Mouse (Mus musculus): Measurements from ENCODE around the gene Lrrfip1. TPM values are rescaled to one million over a fixed set of nuclear protein-coding genes. Genes with fewer than 3 reads are reported as not detected.

The Lrrfip1 gene
- polyA plus RNA-seq, 1 experiment = 38.1 TPM

GRCm38 (mm10) chr1:91085009-91085408, 86.5 kb downstream of the Lrrfip1 start:
- H3K4me3 ChIP-seq (replicated peaks; ENCODE audit: extremely low read depth, low read depth, low read length) = no peak overlapping the region
- WGBS = 54% methylated on average over 10 of the region's 10 CpGs
- no peak for DNase-seq
- TF ChIP-seq CTCF (IDR thresholded peaks at IDR 0.05; ENCODE audit: insufficient read depth, low read length) = no peak
- no peak for TF ChIP-seq POLR2A (IDR thresholded peaks at IDR 0.05; ENCODE audit: borderline replicate concordance, extremely low read depth, low read depth, low read length)
- H3K4me1 ChIP-seq (ENCODE audit: control insufficient read depth, insufficient read depth, low read length) = peaks cover 9% of the 10 kb centered on the region

DNA sequence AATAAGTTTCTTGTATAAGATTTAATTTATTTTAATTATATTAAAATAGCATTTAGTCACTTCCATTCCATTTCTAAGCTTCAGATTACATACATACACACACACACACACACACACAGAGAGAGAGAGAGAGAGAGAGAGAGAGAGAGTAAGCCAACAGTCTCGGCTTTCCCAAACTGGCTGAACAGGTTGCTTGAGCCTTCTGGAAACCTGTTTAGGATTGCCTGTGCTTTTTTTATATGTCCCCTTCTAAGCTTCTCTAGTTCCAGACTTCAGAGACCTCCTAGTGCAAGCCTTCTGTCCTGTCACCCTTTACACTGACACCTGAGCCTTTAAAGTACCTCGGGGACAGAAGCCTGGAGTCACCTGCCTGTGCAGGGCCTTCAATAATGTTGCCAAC, 87.1 kb downstream of the Lrrfip1 start:
- H3K4me1 ChIP-seq (ENCODE audit: control insufficient read depth, insufficient read depth, low read length) = peaks cover 6% of the 10 kb centered on the region; the same call in 1 of the 2 replicates
- WGBS = 46% methylated on average over 2 of the region's 2 CpGs
- TF ChIP-seq POLR2A (IDR thresholded peaks at IDR 0.05; ENCODE audit: borderline replicate concordance, extremely low read depth, low read depth, low read length) (no peak), CTCF (IDR thresholded peaks at IDR 0.05; ENCODE audit: insufficient read depth, low read length) (no peak)
- no peak overlapping the region for H3K4me3 ChIP-seq (replicated peaks; ENCODE audit: extremely low read depth, low read depth, low read length)
- DNase-seq = no peak

DNA sequence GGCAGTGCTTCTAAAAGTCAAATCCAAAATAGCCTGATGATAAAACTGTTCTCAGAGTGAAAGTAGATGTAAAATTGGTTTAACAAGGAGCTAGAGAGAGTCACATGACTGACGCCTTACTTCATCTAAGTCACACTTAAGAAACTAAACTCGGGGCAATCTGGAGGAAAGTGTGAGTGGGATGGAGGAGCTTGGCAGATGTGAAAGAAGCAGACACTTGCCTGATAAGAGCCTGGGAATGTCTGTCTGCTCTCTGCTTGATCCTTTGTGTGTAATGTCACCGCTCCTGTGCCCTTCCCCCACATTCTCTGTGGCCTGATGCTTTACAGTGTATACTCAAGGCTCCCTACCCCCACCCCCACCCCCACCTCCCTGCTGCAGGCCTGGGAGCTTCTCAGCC, 87.8 kb downstream of the Lrrfip1 start:
- H3K4me3 ChIP-seq (replicated peaks; ENCODE audit: extremely low read depth, low read depth, low read length) = no peak overlapping the region
- peaks cover 7% of the 10 kb centered on the region; the same call in 1 of the 2 replicates for H3K4me1 ChIP-seq (ENCODE audit: control insufficient read depth, insufficient read depth, low read length)
- DNase-seq = no peak
- TF ChIP-seq POLR2A (IDR thresholded peaks at IDR 0.05; ENCODE audit: borderline replicate concordance, extremely low read depth, low read depth, low read length) = no peak
- TF ChIP-seq CTCF (IDR thresholded peaks at IDR 0.05; ENCODE audit: insufficient read depth, low read length) = no peak
- WGBS = 52% methylated on average over 3 of the region's 3 CpGs

- H3K4me1 ChIP-seq (ENCODE audit: control insufficient read depth, insufficient read depth, low read length) = peaks cover 11% of the 10 kb centered on the region
- no peak for DNase-seq
- no peak overlapping the region for H3K4me3 ChIP-seq (replicated peaks; ENCODE audit: extremely low read depth, low read depth, low read length)
- WGBS = 63% methylated on average over 5 of the region's 5 CpGs
- TF ChIP-seq CTCF (IDR thresholded peaks at IDR 0.05; ENCODE audit: insufficient read depth, low read length) (no peak), POLR2A (IDR thresholded peaks at IDR 0.05; ENCODE audit: borderline replicate concordance, extremely low read depth, low read depth, low read length) (no peak)
Observed at GRCm38 (mm10) chr1:91086748-91087147, 88.2 kb downstream of the Lrrfip1 start.

DNA sequence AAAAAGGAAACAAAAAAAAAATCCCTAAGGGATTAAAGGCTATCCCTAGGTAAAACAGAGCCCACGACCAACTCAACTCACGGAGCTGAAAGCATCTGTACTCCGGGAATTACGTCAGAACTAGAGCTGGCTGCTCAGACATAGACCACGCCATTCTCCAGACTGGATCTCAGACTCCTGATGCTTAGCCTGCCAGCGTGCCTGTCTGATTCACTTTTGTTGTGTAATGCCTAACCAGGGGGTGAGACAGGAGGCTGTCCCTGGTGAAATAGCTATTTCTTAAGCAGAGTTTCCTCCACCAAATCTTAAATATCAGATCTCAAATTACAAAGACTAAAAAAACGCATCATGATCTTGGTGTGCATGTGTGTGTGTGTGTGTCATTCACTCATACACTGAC, 89.5 kb downstream of the Lrrfip1 start:
- DNase-seq = no peak
- Histone ChIP-seq H3K4me1 (ENCODE audit: control insufficient read depth, insufficient read depth, low read length) (peaks cover 20% of the 10 kb centered on the region), H3K4me3 (replicated peaks; ENCODE audit: extremely low read depth, low read depth, low read length) (no peak overlapping the region)
- 75% methylated on average over 7 of the region's 7 CpGs for WGBS
- TF ChIP-seq CTCF (IDR thresholded peaks at IDR 0.05; ENCODE audit: insufficient read depth, low read length) (no peak), POLR2A (IDR thresholded peaks at IDR 0.05; ENCODE audit: borderline replicate concordance, extremely low read depth, low read depth, low read length) (no peak)

- Histone ChIP-seq H3K4me1 (ENCODE audit: control insufficient read depth, insufficient read depth, low read length) (peaks cover 20% of the 10 kb centered on the region), H3K4me3 (replicated peaks; ENCODE audit: extremely low read depth, low read depth, low read length) (no peak overlapping the region)
- TF ChIP-seq POLR2A (IDR thresholded peaks at IDR 0.05; ENCODE audit: borderline replicate concordance, extremely low read depth, low read depth, low read length) (no peak), CTCF (IDR thresholded peaks at IDR 0.05; ENCODE audit: insufficient read depth, low read length) (no peak)
- DNase-seq = no peak
- WGBS = 64% methylated on average over 8 of the region's 8 CpGs
Observed at GRCm38 (mm10) chr1:91088941-91089340, 90.4 kb downstream of the Lrrfip1 start.

- DNase-seq = no peak
- 53% methylated on average over 6 of the region's 6 CpGs for WGBS
- peaks cover 18% of the 10 kb centered on the region for H3K4me1 ChIP-seq (ENCODE audit: control insufficient read depth, insufficient read depth, low read length)
- H3K4me3 ChIP-seq (replicated peaks; ENCODE audit: extremely low read depth, low read depth, low read length) = no peak overlapping the region
- TF ChIP-seq POLR2A (IDR thresholded peaks at IDR 0.05; ENCODE audit: borderline replicate concordance, extremely low read depth, low read depth, low read length) (no peak), CTCF (IDR thresholded peaks at IDR 0.05; ENCODE audit: insufficient read depth, low read length) (no peak)
Observed at GRCm38 (mm10) chr1:91090456-91090855, 91.9 kb downstream of the Lrrfip1 start.

GRCm38 (mm10) chr1:91092451-91092850, 93.9 kb downstream of the Lrrfip1 start:
- TF ChIP-seq POLR2A (IDR thresholded peaks at IDR 0.05; ENCODE audit: borderline replicate concordance, extremely low read depth, low read depth, low read length) (no peak), CTCF (IDR thresholded peaks at IDR 0.05; ENCODE audit: insufficient read depth, low read length) (no peak)
- no peak overlapping the region for H3K4me3 ChIP-seq (replicated peaks; ENCODE audit: extremely low read depth, low read depth, low read length)
- peaks cover 26% of the 10 kb centered on the region for H3K4me1 ChIP-seq (ENCODE audit: control insufficient read depth, insufficient read depth, low read length)
- 41% methylated on average over 6 of the region's 6 CpGs for WGBS
- no peak for DNase-seq

DNA sequence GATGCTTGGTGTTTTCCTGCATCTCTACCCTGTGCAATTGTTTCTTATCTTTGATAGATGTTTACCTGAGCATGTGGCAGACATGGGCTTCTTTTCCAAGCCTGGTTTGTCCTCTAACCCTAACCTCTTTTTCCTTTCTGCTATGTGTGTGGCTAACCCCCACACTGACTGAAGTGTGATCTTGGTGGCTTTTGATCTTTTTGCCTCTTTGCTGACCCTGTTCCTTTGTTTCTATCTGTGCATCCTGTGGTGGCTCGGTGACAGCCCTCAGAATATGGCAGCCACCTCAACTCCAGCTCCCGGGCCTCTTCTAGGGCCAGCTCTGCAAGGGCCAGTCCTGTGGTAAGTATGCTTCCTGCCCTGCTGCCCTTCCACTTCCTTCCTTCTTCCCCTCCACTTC, 94.8 kb downstream of the Lrrfip1 start:
- 29% methylated on average over 2 of the region's 2 CpGs for WGBS
- no peak for DNase-seq
- Histone ChIP-seq H3K4me1 (ENCODE audit: control insufficient read depth, insufficient read depth, low read length) (peaks cover 26% of the 10 kb centered on the region), H3K4me3 (replicated peaks; ENCODE audit: extremely low read depth, low read depth, low read length) (no peak overlapping the region)
- TF ChIP-seq POLR2A (IDR thresholded peaks at IDR 0.05; ENCODE audit: borderline replicate concordance, extremely low read depth, low read depth, low read length) = no peak
- no peak for TF ChIP-seq CTCF (IDR thresholded peaks at IDR 0.05; ENCODE audit: insufficient read depth, low read length)

- 65% methylated on average over 5 of the region's 5 CpGs for WGBS
- no peak for TF ChIP-seq POLR2A (IDR thresholded peaks at IDR 0.05; ENCODE audit: borderline replicate concordance, extremely low read depth, low read depth, low read length)
- H3K4me1 ChIP-seq (ENCODE audit: control insufficient read depth, insufficient read depth, low read length) = peaks cover 29% of the 10 kb centered on the region
Observed at GRCm38 (mm10) chr1:91094001-91094400, 95.5 kb downstream of the Lrrfip1 start.

More at GRCm38 (mm10) chr1:91094001-91094400, 95.5 kb downstream of the Lrrfip1 start:
- no peak for DNase-seq
- no peak overlapping the region for H3K4me3 ChIP-seq (replicated peaks; ENCODE audit: extremely low read depth, low read depth, low read length)

All from lung, adult 2 months (tissue).